Mouse (Mus musculus): ENCODE measurements around the gene Rps3a1.

Gene Rps3a1

GRCm38 (mm10) chr3:86142263-86142933 lies at the start of gene Rps3a1:
TSS of gene Rps3a1 (minus strand) at chr3:86142702.
- in situ Hi-C loops (cut with MboI; ENCODE audit: low pct_unique_long_range_greater_than_20kb in 1 of 2, low sequenced_read_pairs in 2 of 2, unreplicated experiment in 1 of 2) = no loop called here

GRCm38 (mm10) chr3:86187736-86188389 lies 45.4 kb upstream of the Rps3a1 start:
- in situ Hi-C loops (cut with MboI; ENCODE audit: low pct_unique_long_range_greater_than_20kb in 1 of 2, low sequenced_read_pairs in 2 of 2, unreplicated experiment in 1 of 2) = no loop called here

- in situ Hi-C loops (cut with MboI; ENCODE audit: low pct_unique_long_range_greater_than_20kb in 1 of 2, low sequenced_read_pairs in 2 of 2, unreplicated experiment in 1 of 2) = no loop called here
Measured at GRCm38 (mm10) chr3:86184546-86184945, 42.0 kb upstream of the Rps3a1 start.

GRCm38 (mm10) chr3:86181107-86181506 lies 38.6 kb upstream of the Rps3a1 start:
- in situ Hi-C loops (cut with MboI; ENCODE audit: low pct_unique_long_range_greater_than_20kb in 1 of 2, low sequenced_read_pairs in 2 of 2, unreplicated experiment in 1 of 2) = no loop called here

- in situ Hi-C loops (cut with MboI; ENCODE audit: low pct_unique_long_range_greater_than_20kb in 1 of 2, low sequenced_read_pairs in 2 of 2, unreplicated experiment in 1 of 2) = no loop called here
Measured at GRCm38 (mm10) chr3:86179714-86180113, 37.2 kb upstream of the Rps3a1 start.

- in situ Hi-C loops (cut with MboI; ENCODE audit: low pct_unique_long_range_greater_than_20kb in 1 of 2, low sequenced_read_pairs in 2 of 2, unreplicated experiment in 1 of 2) = no loop called here
Measured at GRCm38 (mm10) chr3:86168841-86169425, 26.4 kb upstream of the Rps3a1 start.

- in situ Hi-C loops (cut with MboI; ENCODE audit: low pct_unique_long_range_greater_than_20kb in 1 of 2, low sequenced_read_pairs in 2 of 2, unreplicated experiment in 1 of 2) = no loop called here
Measured at GRCm38 (mm10) chr3:86149521-86149920, 7.0 kb upstream of the Rps3a1 start.

- in situ Hi-C loops (cut with MboI; ENCODE audit: low pct_unique_long_range_greater_than_20kb in 1 of 2, low sequenced_read_pairs in 2 of 2, unreplicated experiment in 1 of 2) = no loop called here
Measured at GRCm38 (mm10) chr3:86149063-86149462, 6.6 kb upstream of the Rps3a1 start.

- in situ Hi-C loops (cut with MboI; ENCODE audit: low pct_unique_long_range_greater_than_20kb in 1 of 2, low sequenced_read_pairs in 2 of 2, unreplicated experiment in 1 of 2) = no loop called here
Measured at GRCm38 (mm10) chr3:86143343-86143742, 841 bp upstream of the Rps3a1 start.

- in situ Hi-C loops (cut with MboI; ENCODE audit: low pct_unique_long_range_greater_than_20kb in 1 of 2, low sequenced_read_pairs in 2 of 2, unreplicated experiment in 1 of 2) = no loop called here
Measured at GRCm38 (mm10) chr3:86142934-86143317, 424 bp upstream of the Rps3a1 start.

GRCm38 (mm10) chr3:86141886-86142262 lies 628 bp downstream of the Rps3a1 start:
- in situ Hi-C loops (cut with MboI; ENCODE audit: low pct_unique_long_range_greater_than_20kb in 1 of 2, low sequenced_read_pairs in 2 of 2, unreplicated experiment in 1 of 2) = no loop called here

- in situ Hi-C loops (cut with MboI; ENCODE audit: low pct_unique_long_range_greater_than_20kb in 1 of 2, low sequenced_read_pairs in 2 of 2, unreplicated experiment in 1 of 2) = no loop called here
Measured at GRCm38 (mm10) chr3:86141366-86141765, 1.1 kb downstream of the Rps3a1 start.

GRCm38 (mm10) chr3:86139660-86140059 lies 2.8 kb downstream of the Rps3a1 start:
- in situ Hi-C loops (cut with MboI; ENCODE audit: low pct_unique_long_range_greater_than_20kb in 1 of 2, low sequenced_read_pairs in 2 of 2, unreplicated experiment in 1 of 2) = no loop called here

GRCm38 (mm10) chr3:86136936-86137574 lies 5.4 kb downstream of the Rps3a1 start:
- in situ Hi-C loops (cut with MboI; ENCODE audit: low pct_unique_long_range_greater_than_20kb in 1 of 2, low sequenced_read_pairs in 2 of 2, unreplicated experiment in 1 of 2) = no loop called here

GRCm38 (mm10) chr3:86135886-86136563 lies 6.5 kb downstream of the Rps3a1 start:
- in situ Hi-C loops (cut with MboI; ENCODE audit: low pct_unique_long_range_greater_than_20kb in 1 of 2, low sequenced_read_pairs in 2 of 2, unreplicated experiment in 1 of 2) = no loop called here

- in situ Hi-C loops (cut with MboI; ENCODE audit: low pct_unique_long_range_greater_than_20kb in 1 of 2, low sequenced_read_pairs in 2 of 2, unreplicated experiment in 1 of 2) = no loop called here
Measured at GRCm38 (mm10) chr3:86134939-86135638, 7.4 kb downstream of the Rps3a1 start.

GRCm38 (mm10) chr3:86129757-86130156 lies 12.7 kb downstream of the Rps3a1 start:
- in situ Hi-C loops (cut with MboI; ENCODE audit: low pct_unique_long_range_greater_than_20kb in 1 of 2, low sequenced_read_pairs in 2 of 2, unreplicated experiment in 1 of 2) = no loop called here

- in situ Hi-C loops (cut with MboI; ENCODE audit: low pct_unique_long_range_greater_than_20kb in 1 of 2, low sequenced_read_pairs in 2 of 2, unreplicated experiment in 1 of 2) = loop anchor here (25.0 kb wide), 2 partner anchors 411 to 436 kb away; no protein-coding TSS in a partner anchor
Measured at GRCm38 (mm10) chr3:86123251-86123746, 19.2 kb downstream of the Rps3a1 start.
